In genomic region chr1:58238961-58239360, GRCm38 (mm10) we compare ENCODE assay signal across 18 mouse cellular contexts. TPM values are rescaled to one million over a fixed set of nuclear protein-coding genes. Genes with fewer than 3 reads are reported as not detected.
"Had no signal": no experiment of that assay in that cellular context is flagged by ENCODE, and none has a peak within 500 bp of the region (broad histone marks: within the 10 kb centered on the region; RNA-seq: fewer than 3 reads in every experiment).

No protein-coding gene starts in this region.

- H3K27ac ChIP-seq: neural tube, embryonic 13.5 days; neural tube, embryonic 15.5 days; stomach, embryonic 15.5 days; stomach, postnatal 0 days had no signal

- H3K9ac ChIP-seq: neural tube, embryonic 13.5 days; neural tube, embryonic 15.5 days; stomach, embryonic 15.5 days had no signal

- DNase-seq: retina, postnatal 1 day; right cerebral cortex, adult 18-20 months; right cerebral cortex, postnatal 14 days; right cerebral cortex, postnatal 25 days; right cerebral cortex, postnatal 4 days; spleen, adult 18-20 months; thymus, adult 18-20 months; thymus, postnatal 14 days; thymus, postnatal 25 days; thymus, postnatal 36 days; thymus, postnatal 4 days had no signal

- H3K9me3 ChIP-seq: neural tube, embryonic 13.5 days; neural tube, embryonic 15.5 days; stomach, embryonic 15.5 days had no signal

- H3K27me3 ChIP-seq: neural tube, embryonic 13.5 days; neural tube, embryonic 15.5 days; stomach, embryonic 15.5 days had no signal

- H3K4me3 ChIP-seq: neural tube, embryonic 13.5 days; neural tube, embryonic 15.5 days; stomach, embryonic 15.5 days had no signal

- H3K36me3 ChIP-seq: neural tube, embryonic 13.5 days; neural tube, embryonic 15.5 days; stomach, embryonic 15.5 days had no signal

- H3K4me2 ChIP-seq: neural tube, embryonic 13.5 days; neural tube, embryonic 15.5 days; stomach, embryonic 15.5 days had no signal

- H3K4me1 ChIP-seq: neural tube, embryonic 13.5 days; neural tube, embryonic 15.5 days; stomach, embryonic 15.5 days had no signal

RNA-seq across cellular contexts. Expression of gene Aox4, which starts 28.8 kb away (rescaled TPM):
- total RNA-seq: neutrophil, adult 5-6 weeks had no signal
- polyA plus RNA-seq: spleen, adult 2 months had no signal

RNA-seq across cellular contexts. Expression of gene Aox2, which starts 39.2 kb away (rescaled TPM):
- total RNA-seq: neutrophil, adult 5-6 weeks had no signal
- polyA plus RNA-seq: neural tube, embryonic 14.5 days had no signal
